Mouse (Mus musculus) thymus, adult 2 months (tissue): Measurements from ENCODE around the gene 5330417H12Rik.

Experiments
- CTCF ChIP-seq: fragments of 200-500 bp; IDR thresholded peaks from 2 replicates; pipeline ENCODE4 v1.5.1; 2012; ENCODE audit warnings: mild to moderate bottlenecking, control low read depth, low read length, moderate library complexity, borderline replicate concordance; ENCODE audit not compliant: control insufficient read depth, poor library complexity, insufficient read depth; ENCODE audit errors: extremely low read depth
- POLR2A ChIP-seq: fragments of 200-500 bp; IDR thresholded peaks from 2 replicates; pipeline ENCODE4 v1.6.1; 2012; ENCODE audit warnings: mild to moderate bottlenecking, low read length, control low read depth, moderate library complexity; ENCODE audit not compliant: control insufficient read depth, poor library complexity, insufficient read depth; ENCODE audit errors: extremely low read depth

- TF ChIP-seq POLR2A (no peak), CTCF (no peak)
These were observed 28.2 kb downstream of the 5330417H12Rik start for GRCm38 (mm10) chr7:107596753-107597152.
